Mouse (Mus musculus): ENCODE data around the gene Porcn. TPM values are rescaled to one million over a fixed set of nuclear protein-coding genes. Genes with fewer than 3 reads are reported as not detected.

Porcn gene
- total and polyA plus RNA-seq, 3 experiments = 0.64 TPM; not detected in 2

- no peak for TF ChIP-seq KAT2A (IDR thresholded peaks at IDR 0.05; ENCODE audit: insufficient replicate concordance, low read length)
- TF ChIP-seq ZNF384 (IDR thresholded peaks at IDR 0.05; ENCODE audit: low read depth, low read length) = no peak
- TF ChIP-seq EP300 (IDR thresholded peaks at IDR 0.05; ENCODE audit: low read length) = no peak
- TF ChIP-seq CHD2 (IDR thresholded peaks at IDR 0.05; ENCODE audit: low read length) = no peak
- peak; percentile 94 for TF ChIP-seq MXI1 (IDR thresholded peaks at IDR 0.05; ENCODE audit: low read depth, low read length)
- no peak for TF ChIP-seq ZKSCAN1 (IDR thresholded peaks at IDR 0.05; ENCODE audit: borderline replicate concordance, low read depth, low read length)
- TF ChIP-seq POLR2AphosphoS2 (IDR thresholded peaks at IDR 0.05; ENCODE audit: low read depth, low read length) = no peak
- TF ChIP-seq TBP (conservative IDR thresholded peaks at IDR 0.05; ENCODE audit: low read depth, low read length) = no peak
- TF ChIP-seq TCF12 (IDR thresholded peaks at IDR 0.05; ENCODE audit: low read depth, low read length) = peak; percentile 48; the same call in 1 of the 2 replicates
- TF ChIP-seq ZMIZ1 (IDR thresholded peaks at IDR 0.05; ENCODE audit: low read depth, low read length) = no peak
- no peak for TF ChIP-seq CTCF (conservative IDR thresholded peaks at IDR 0.05 in 1 of 2, IDR thresholded peaks at IDR 0.05 in 1 of 2; ENCODE audit: low read depth in 2 of 2, low read length in 2 of 2)
- TF ChIP-seq RCOR1 (conservative IDR thresholded peaks at IDR 0.05; ENCODE audit: low read depth, low read length) = no peak
- no peak for TF ChIP-seq ZC3H11A (IDR thresholded peaks at IDR 0.05; ENCODE audit: low read depth, low read length)
Measured at GRCm38 (mm10) chrX:8175504-8176385, 30.6 kb downstream of the Porcn start, which contains the start of gene Tbc1d25 (continued).

GRCm38 (mm10) chrX:8175169-8175503, 31.2 kb downstream of the Porcn start:
- no peaks in the 10 kb centered on the region for H3K27me3 ChIP-seq (replicated peaks)
- H3K9ac ChIP-seq (ENCODE audit: insufficient read depth, low read depth) = peak overlapping the region; percentile 51
- dilution Hi-C loops (cut with MboI; ENCODE audit: extremely low pct_ligation_motif_present, extremely low pct_unique_long_range_greater_than_20kb, low sequenced_read_pairs) = no loop called here
- H3K9me3 ChIP-seq (replicated peaks; ENCODE audit: low read length) = no peaks in the 10 kb centered on the region
- H3K27ac ChIP-seq (ENCODE audit: insufficient read depth, low read depth) = no peak overlapping the region
- peaks cover 11 to 28% of the 10 kb centered on the region in 2 experiments for H3K36me3 ChIP-seq (replicated peaks in 1 of 2; ENCODE audit: control insufficient read depth in 1 of 2, insufficient read depth in 1 of 2, low read length in 1 of 2)
- TF ChIP-seq MXI1 (IDR thresholded peaks at IDR 0.05; ENCODE audit: low read depth, low read length) (0 out of 2 replicates have a peak, but pooled peaks have one; percentile 36), RAD21 (IDR thresholded peaks at IDR 0.05; ENCODE audit: low read depth, low read length) (no peak), POLR2AphosphoS2 (IDR thresholded peaks at IDR 0.05; ENCODE audit: low read depth, low read length) (no peak), ZMIZ1 (IDR thresholded peaks at IDR 0.05; ENCODE audit: low read depth, low read length) (no peak), E2F4 (IDR thresholded peaks at IDR 0.05; ENCODE audit: insufficient replicate concordance, low read depth, low read length) (no peak), TCF12 (IDR thresholded peaks at IDR 0.05; ENCODE audit: low read depth, low read length) (no peak), EP300 (IDR thresholded peaks at IDR 0.05; ENCODE audit: low read length) (no peak)
- peak overlapping the region; percentile 67 for H3K4me2 ChIP-seq (ENCODE audit: insufficient read depth, low read depth, poor library complexity, severe bottlenecking)
- no peaks in the 10 kb centered on the region for H3K79me2 ChIP-seq (replicated peaks; ENCODE audit: control insufficient read depth, extremely low read depth, insufficient read depth, poor library complexity, severe bottlenecking)
- H3K4me3 ChIP-seq (replicated peaks in 1 of 3; ENCODE audit: low read depth in 2 of 3, low read length in 2 of 3, poor library complexity in 1 of 3) = peak overlapping the region; percentile 62 to 91 (median 63)
- peaks cover 0 to 7% of the 10 kb centered on the region in 2 experiments; a peak in 1 of 4 replicates for H3K4me1 ChIP-seq (ENCODE audit: control insufficient read depth in 1 of 2, insufficient read depth in 2 of 2)
- in situ Hi-C loops (cut with MboI; ENCODE audit: low pct_ligation_motif_present, low pct_unique_long_range_greater_than_20kb, low sequenced_read_pairs) = no loop called here
- no peak for DNase-seq (ENCODE audit: extremely low read depth)

Measured in CH12.LX (cell line).